Mouse (Mus musculus) embryonic fibroblast, embryonic 13.5 days (primary cell): ENCODE measurements around the gene Aph1a. TPM values are rescaled to one million over a fixed set of nuclear protein-coding genes. Genes with fewer than 3 reads are reported as not detected.

ENCODE experiments used
- H3K27ac ChIP-seq: 2 replicates; pipeline ENCODE4 v1.5.1; 2012; ENCODE audit warnings: low read length, control low read depth, inconsistent platforms; ENCODE audit not compliant: insufficient read depth
- H3K4me1 ChIP-seq: 2 replicates; pipeline ENCODE4 v1.6.1; 2011; ENCODE audit warnings: low read length; ENCODE audit not compliant: control insufficient read depth, insufficient read depth
- H3K4me3 ChIP-seq: 2 replicates; pipeline ENCODE4 v1.5.1; 2011; ENCODE audit warnings: mild to moderate bottlenecking, control low read depth, low read length; ENCODE audit not compliant: insufficient read depth
- CTCF ChIP-seq: IDR thresholded peaks from 2 replicates; pipeline ENCODE4 v1.5.1; 2011; ENCODE audit warnings: mild to moderate bottlenecking, control low read depth, low read length, moderate library complexity, borderline replicate concordance; ENCODE audit not compliant: insufficient read depth
- POLR2A ChIP-seq: IDR thresholded peaks from 2 replicates; pipeline ENCODE4 v1.6.1; 2011; ENCODE audit warnings: low read depth, mild to moderate bottlenecking, control low read depth, low read length, moderate library complexity
- polyA plus RNA-seq: library from polyadenylated mRNA; stranded (reverse); fragments of >200 nt; gene quantifications from 2 replicates; pipeline ENCODE4 v1.2.4, GENCODE M21; 2011; ENCODE audit warnings: low read depth; ENCODE audit not compliant: missing spikeins, insufficient read length

Gene Aph1a
- polyA plus RNA-seq, 1 experiment: 63.3 TPM

GRCm38 (mm10) chr3:95899800-95900524 is 6.2 kb downstream of the Aph1a start:
- Histone ChIP-seq H3K4me1 (no peaks in the 10 kb centered on the region), H3K4me3 (no peak overlapping the region), H3K27ac (no peak overlapping the region)
- TF ChIP-seq POLR2A (no peak), CTCF (no peak)

- H3K27ac ChIP-seq: no peak overlapping the region
Measured at GRCm38 (mm10) chr3:95901616-95902372, 8.0 kb downstream of the Aph1a start.

GRCm38 (mm10) chr3:95902373-95902625 is 8.5 kb downstream of the Aph1a start:
- Histone ChIP-seq H3K27ac (no peak overlapping the region), H3K4me3 (no peak overlapping the region), H3K4me1 (no peaks in the 10 kb centered on the region)
- no peak for TF ChIP-seq CTCF
- no peak for TF ChIP-seq POLR2A

More at GRCm38 (mm10) chr3:95901616-95902372, 8.0 kb downstream of the Aph1a start:
- no peaks in the 10 kb centered on the region for H3K4me1 ChIP-seq
- TF ChIP-seq CTCF: no peak
- TF ChIP-seq POLR2A: no peak
- H3K4me3 ChIP-seq: no peak overlapping the region

GRCm38 (mm10) chr3:95902643-95903042 is 8.9 kb downstream of the Aph1a start:
- Histone ChIP-seq H3K4me3 (no peak overlapping the region), H3K4me1 (no peaks in the 10 kb centered on the region), H3K27ac (no peak overlapping the region)
- TF ChIP-seq CTCF (no peak), POLR2A (no peak)

- TF ChIP-seq POLR2A (no peak), CTCF (no peak)
- Histone ChIP-seq H3K4me1 (no peaks in the 10 kb centered on the region), H3K27ac (no peak overlapping the region), H3K4me3 (no peak overlapping the region)
Measured at GRCm38 (mm10) chr3:95903753-95904502, 10.2 kb downstream of the Aph1a start.

GRCm38 (mm10) chr3:95904568-95904967 is 10.8 kb downstream of the Aph1a start, which contains the start of gene Car14:
Gene Car14, minus strand, starts transcription at chr3:95904691.
- TF ChIP-seq CTCF (no peak), POLR2A (no peak)
- H3K4me1 ChIP-seq: no peaks in the 10 kb centered on the region
- H3K27ac ChIP-seq: no peak within 1 kb of the TSS
- H3K4me3 ChIP-seq: peak within 1 kb of the TSS; percentile 17

GRCm38 (mm10) chr3:95905146-95905939 is 11.6 kb downstream of the Aph1a start:
- H3K4me3 ChIP-seq: peak overlapping the region; percentile 17
- no peak overlapping the region for H3K27ac ChIP-seq
- TF ChIP-seq CTCF (no peak), POLR2A (no peak)
- no peaks in the 10 kb centered on the region for H3K4me1 ChIP-seq

- no peak overlapping the region for H3K27ac ChIP-seq
- TF ChIP-seq CTCF: peak; percentile 67; the same call in 1 of the 2 replicates
- no peak for TF ChIP-seq POLR2A
- H3K4me1 ChIP-seq: no peaks in the 10 kb centered on the region
- H3K4me3 ChIP-seq: peak overlapping the region; percentile 17; the same call in 1 of the 2 replicates
Measured at GRCm38 (mm10) chr3:95905940-95906492, 12.2 kb downstream of the Aph1a start.

GRCm38 (mm10) chr3:95906860-95907259 is 13.1 kb downstream of the Aph1a start:
- no peak overlapping the region for H3K4me3 ChIP-seq

More at GRCm38 (mm10) chr3:95906860-95907259, 13.1 kb downstream of the Aph1a start:
- no peak for TF ChIP-seq POLR2A
- peak; percentile 90 for TF ChIP-seq CTCF
- H3K4me1 ChIP-seq: no peaks in the 10 kb centered on the region
- H3K27ac ChIP-seq: no peak overlapping the region
